Mouse (Mus musculus) gastrocnemius, adult 2 months (tissue): ENCODE data around the gene Fbxo22. TPM values are rescaled to one million over a fixed set of nuclear protein-coding genes. Genes with fewer than 3 reads are reported as not detected.
"Not testable (repeated sequence)": the region's sequence is repeated elsewhere in the genome, so short reads cannot be mapped to it uniquely, and the experiment has no call there.

Experiments
- DNase-seq: peaks from one replicate; pipeline ENCODE4 v3.0.0; 2022
- H3K27ac ChIP-seq: fragments of 200-600 bp; 2 replicates; pipeline ENCODE4 v1.8.1; 2022; ENCODE audit warnings: mild to moderate bottlenecking
- H3K4me3 ChIP-seq: fragments of 200-600 bp; 2 replicates; pipeline ENCODE4 v1.8.1; 2022; ENCODE audit warnings: mild to moderate bottlenecking, moderate library complexity
- CTCF ChIP-seq: fragments of 200-600 bp; IDR thresholded peaks from 2 replicates; pipeline ENCODE4 v1.8.1; 2022; ENCODE audit warnings: antibody characterized with exemption, mild to moderate bottlenecking, moderate library complexity
- intact Hi-C: fragments of 180-260 bp; cut with DNase I; formaldehyde crosslinking; loops from one replicate; pipeline ENCODE4 v1.15.1; 2025
- total RNA-seq, 2 experiments: library from RNA; stranded (reverse); gene quantifications; 2 replicates each; pipeline ENCODE4 v1.2.3; 2021

The Fbxo22 gene
- total RNA-seq, 2 experiments from 2014 or later, result 19.5 to 22.0 TPM

GRCm38 (mm10) chr9:55243280-55243679 is 34.6 kb downstream of the Fbxo22 start:
- no peak for DNase-seq
- intact Hi-C loops, result no loop called here
- Histone ChIP-seq H3K27ac (no peak overlapping the region), H3K4me3 (no peak overlapping the region)
- TF ChIP-seq CTCF, result no peak

- DNase-seq, result no peak
- intact Hi-C loops, result no loop called here
- H3K4me3 ChIP-seq, result no peak overlapping the region
- TF ChIP-seq CTCF, result no peak
- no peak overlapping the region for H3K27ac ChIP-seq
Observed at GRCm38 (mm10) chr9:55244079-55244478, 35.4 kb downstream of the Fbxo22 start.

- DNase-seq, H3K4me3 ChIP-seq, H3K27ac ChIP-seq, intact Hi-C loops: not testable (repeated sequence)
Observed at GRCm38 (mm10) chr9:55245057-55245750, 36.5 kb downstream of the Fbxo22 start.

GRCm38 (mm10) chr9:55246440-55246839 is 37.7 kb downstream of the Fbxo22 start:
- TF ChIP-seq CTCF, result no peak
- Histone ChIP-seq H3K4me3 (no peak overlapping the region), H3K27ac (no peak overlapping the region)
- intact Hi-C loops, result no loop called here
- DNase-seq, result no peak

GRCm38 (mm10) chr9:55246918-55247317 is 38.2 kb downstream of the Fbxo22 start:
- no peak for DNase-seq
- intact Hi-C loops, result no loop called here
- no peak for TF ChIP-seq CTCF
- no peak overlapping the region for H3K4me3 ChIP-seq
- H3K27ac ChIP-seq, result no peak overlapping the region

GRCm38 (mm10) chr9:55248465-55248864 is 39.7 kb downstream of the Fbxo22 start:
- no peak for TF ChIP-seq CTCF
- intact Hi-C loops, result no loop called here
- Histone ChIP-seq H3K4me3 (no peak overlapping the region), H3K27ac (no peak overlapping the region)
- DNase-seq, result no peak

GRCm38 (mm10) chr9:55250595-55251247 is 42.0 kb downstream of the Fbxo22 start:
- TF ChIP-seq CTCF, result no peak
- intact Hi-C loops, result no loop called here
- DNase-seq, result no peak
- H3K27ac ChIP-seq, result no peak overlapping the region
- H3K4me3 ChIP-seq, result no peak overlapping the region

- H3K4me3 ChIP-seq, DNase-seq, intact Hi-C loops, H3K27ac ChIP-seq: not testable (repeated sequence)
- TF ChIP-seq CTCF, result peak; percentile 42
Observed at GRCm38 (mm10) chr9:55252097-55252496, 43.4 kb downstream of the Fbxo22 start.

GRCm38 (mm10) chr9:55253849-55254248 is 45.1 kb downstream of the Fbxo22 start:
- H3K27ac ChIP-seq, result no peak overlapping the region
- no peak for TF ChIP-seq CTCF
- no peak overlapping the region for H3K4me3 ChIP-seq
- no peak for DNase-seq
- intact Hi-C loops, result no loop called here

- intact Hi-C loops, result no loop called here
- DNase-seq, result no peak
- H3K27ac ChIP-seq, result no peak overlapping the region
Observed at GRCm38 (mm10) chr9:55255056-55255455, 46.3 kb downstream of the Fbxo22 start.

GRCm38 (mm10) chr9:55255604-55256003 is 46.9 kb downstream of the Fbxo22 start:
- intact Hi-C loops, result no loop called here
- no peak for TF ChIP-seq CTCF
- DNase-seq, result no peak

More at GRCm38 (mm10) chr9:55255056-55255455, 46.3 kb downstream of the Fbxo22 start:
- no peak for TF ChIP-seq CTCF
- no peak overlapping the region for H3K4me3 ChIP-seq

GRCm38 (mm10) chr9:55257105-55257504 is 48.4 kb downstream of the Fbxo22 start:
- intact Hi-C loops, result no loop called here
- no peak for TF ChIP-seq CTCF
- no peak for DNase-seq
- Histone ChIP-seq H3K4me3 (no peak overlapping the region), H3K27ac (no peak overlapping the region)

More at GRCm38 (mm10) chr9:55255604-55256003, 46.9 kb downstream of the Fbxo22 start:
- Histone ChIP-seq H3K27ac (no peak overlapping the region), H3K4me3 (no peak overlapping the region)

- Histone ChIP-seq H3K4me3 (no peak overlapping the region), H3K27ac (no peak overlapping the region)
- intact Hi-C loops, result no loop called here
- DNase-seq, result no peak
- no peak for TF ChIP-seq CTCF
Observed at GRCm38 (mm10) chr9:55259741-55260140, 51.0 kb downstream of the Fbxo22 start.
